Mouse (Mus musculus): Measurements from ENCODE around the gene Map3k20. TPM values are rescaled to one million over a fixed set of nuclear protein-coding genes. Genes with fewer than 3 reads are reported as not detected.
A peak's percentile ranks its signal among the peaks of the same experiment; 100 is the strongest.

Gene Map3k20
- total and polyA plus RNA-seq, 2 experiments from 2014 or later: 3.4 to 8.5 TPM

DNA sequence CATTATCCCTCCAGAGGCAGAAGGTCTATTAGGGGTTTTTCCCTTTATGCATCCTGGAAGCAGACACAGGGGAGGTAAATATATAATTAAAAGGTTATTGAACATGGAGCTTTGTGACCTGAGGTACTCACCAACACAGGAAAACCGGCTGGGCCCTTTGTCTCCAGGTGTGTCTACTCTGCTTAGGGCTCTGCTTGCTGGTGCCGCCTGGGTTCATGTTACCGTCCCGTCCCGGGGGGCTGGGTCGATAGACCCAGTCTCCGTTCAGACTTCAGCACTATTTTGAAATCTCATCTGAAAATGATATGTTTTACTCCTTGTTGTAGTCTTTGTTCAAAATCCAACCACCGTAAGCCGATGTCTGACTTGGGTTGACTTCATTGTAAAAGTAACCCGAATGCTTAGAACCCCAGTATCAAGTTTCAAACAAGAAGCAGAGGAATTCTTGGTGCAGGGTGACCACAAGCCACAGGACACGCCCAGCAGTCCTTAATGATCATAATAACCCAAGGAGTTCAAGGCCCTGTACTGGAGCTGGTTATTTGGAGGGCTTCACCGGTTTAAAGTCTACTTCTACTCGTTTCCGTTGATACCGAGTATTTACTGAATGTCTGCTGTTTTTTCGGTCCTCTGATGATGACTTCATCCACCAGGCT, 186.1 kb downstream of the Map3k20 start:
- H3K36me3 ChIP-seq (ENCODE audit: insufficient read depth, low read length): no peaks in the 10 kb centered on the region
- WGBS: 82% methylated on average over 16 of the region's 16 CpGs
- no peak overlapping the region for H3K27ac ChIP-seq (ENCODE audit: low read depth, low read length)
- H3K9ac ChIP-seq (replicated peaks; ENCODE audit: low read length, poor library complexity, severe bottlenecking): no peak overlapping the region
- no peak overlapping the region for H3K4me2 ChIP-seq (ENCODE audit: low read depth, low read length, poor library complexity, severe bottlenecking)
- H3K4me1 ChIP-seq (ENCODE audit: insufficient read depth, low read length): no peaks in the 10 kb centered on the region; the same call in 1 of the 2 replicates
- no peak overlapping the region for H3K4me3 ChIP-seq (ENCODE audit: low read depth, low read length)
- no peak for TF ChIP-seq CTCF (IDR thresholded peaks at IDR 0.05)
- no peak for DNase-seq (ENCODE audit: low spot score)
- no peaks in the 10 kb centered on the region for H3K9me3 ChIP-seq (ENCODE audit: low read length)
- H3K27me3 ChIP-seq (ENCODE audit: insufficient read depth, low read length): peaks cover 11% of the 10 kb centered on the region; the same call in 1 of the 2 replicates
- ATAC-seq (ENCODE audit: low FRiP score): no peak

- Histone ChIP-seq H3K9ac (replicated peaks; ENCODE audit: low read length, poor library complexity, severe bottlenecking) (no peak overlapping the region), H3K4me2 (ENCODE audit: low read depth, low read length, poor library complexity, severe bottlenecking) (no peak overlapping the region), H3K4me3 (ENCODE audit: low read depth, low read length) (no peak overlapping the region), H3K9me3 (ENCODE audit: low read length) (no peaks in the 10 kb centered on the region), H3K27me3 (ENCODE audit: insufficient read depth, low read length) (peaks cover 11% of the 10 kb centered on the region; the same call in 1 of the 2 replicates), H3K4me1 (ENCODE audit: insufficient read depth, low read length) (no peaks in the 10 kb centered on the region; the same call in 1 of the 2 replicates), H3K36me3 (ENCODE audit: insufficient read depth, low read length) (no peaks in the 10 kb centered on the region), H3K27ac (ENCODE audit: low read depth, low read length) (no peak overlapping the region)
- TF ChIP-seq CTCF (IDR thresholded peaks at IDR 0.05): no peak
- DNase-seq (ENCODE audit: low spot score) (no peak), ATAC-seq (ENCODE audit: low FRiP score) (no peak)
- WGBS: 26% methylated on average over 7 of the region's 7 CpGs
Observed at GRCm38 (mm10) chr2:72474531-72475287, 189.3 kb downstream of the Map3k20 start.

DNA sequence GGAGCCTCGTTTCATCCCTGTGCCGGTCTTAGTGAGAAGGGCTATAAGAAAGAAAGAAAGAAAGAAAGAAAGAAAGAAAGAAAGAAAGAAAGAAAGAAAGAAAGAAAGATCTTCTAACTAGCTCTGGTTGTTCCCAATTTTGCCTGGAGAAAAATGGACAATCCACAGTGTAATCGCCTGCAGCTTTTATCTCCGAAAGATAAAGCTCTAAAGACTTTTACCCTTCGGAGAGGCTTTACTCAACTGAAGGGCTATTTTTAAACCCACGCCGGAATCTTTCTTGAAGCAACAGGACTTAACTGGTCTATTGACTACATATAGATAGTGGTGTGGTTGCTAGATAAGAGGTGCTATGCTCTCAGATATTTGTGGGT, 190.0 kb downstream of the Map3k20 start:
- no peak for DNase-seq (ENCODE audit: low spot score)

GRCm38 (mm10) chr2:72475797-72476485, 190.5 kb downstream of the Map3k20 start, which contains the start of gene Cdca7:
Gene Cdca7 (plus strand): TSS chr2:72476159.
- ATAC-seq (ENCODE audit: low FRiP score) (0 out of 2 replicates have a peak, but pooled peaks have one; percentile 27), DNase-seq (ENCODE audit: low spot score) (peak; percentile 52)
- Histone ChIP-seq H3K9ac (replicated peaks; ENCODE audit: low read length, poor library complexity, severe bottlenecking) (peak within 1 kb of the TSS; percentile 56), H3K36me3 (ENCODE audit: insufficient read depth, low read length) (no peaks in the 10 kb centered on the region), H3K4me1 (ENCODE audit: insufficient read depth, low read length) (no peaks in the 10 kb centered on the region; the same call in 1 of the 2 replicates), H3K27me3 (ENCODE audit: insufficient read depth, low read length) (peaks cover 11% of the 10 kb centered on the region), H3K9me3 (ENCODE audit: low read length) (no peaks in the 10 kb centered on the region), H3K4me2 (ENCODE audit: low read depth, low read length, poor library complexity, severe bottlenecking) (peak within 1 kb of the TSS; percentile 96), H3K27ac (ENCODE audit: low read depth, low read length) (0 out of 2 replicates have a peak within 1 kb of the TSS, but pooled peaks have one; percentile 26), H3K4me3 (ENCODE audit: low read depth, low read length) (peak within 1 kb of the TSS; percentile 82)
- under 1% methylated on average over 57 of the region's 58 CpGs for WGBS
- TF ChIP-seq CTCF (IDR thresholded peaks at IDR 0.05): no peak

More for the DNA sequence above, 190.0 kb downstream of the Map3k20 start:
- ATAC-seq (ENCODE audit: low FRiP score): no peak
- Histone ChIP-seq H3K9me3 (ENCODE audit: low read length) (no peaks in the 10 kb centered on the region), H3K4me3 (ENCODE audit: low read depth, low read length) (peak overlapping the region; percentile 82), H3K36me3 (ENCODE audit: insufficient read depth, low read length) (no peaks in the 10 kb centered on the region), H3K27ac (ENCODE audit: low read depth, low read length) (no peak overlapping the region), H3K9ac (replicated peaks; ENCODE audit: low read length, poor library complexity, severe bottlenecking) (no peak overlapping the region), H3K4me2 (ENCODE audit: low read depth, low read length, poor library complexity, severe bottlenecking) (peak overlapping the region; percentile 96), H3K27me3 (ENCODE audit: insufficient read depth, low read length) (peaks cover 11% of the 10 kb centered on the region), H3K4me1 (ENCODE audit: insufficient read depth, low read length) (no peaks in the 10 kb centered on the region; the same call in 1 of the 2 replicates)
- TF ChIP-seq CTCF (IDR thresholded peaks at IDR 0.05): no peak
- under 1% methylated on average over 7 of the region's 7 CpGs for WGBS

GRCm38 (mm10) chr2:72476486-72477211, 191.2 kb downstream of the Map3k20 start:
- ATAC-seq (ENCODE audit: low FRiP score) (0 out of 2 replicates have a peak, but pooled peaks have one; percentile 58), DNase-seq (ENCODE audit: low spot score) (no peak)
- TF ChIP-seq CTCF (IDR thresholded peaks at IDR 0.05): no peak
- Histone ChIP-seq H3K27ac (ENCODE audit: low read depth, low read length) (no peak overlapping the region), H3K4me3 (ENCODE audit: low read depth, low read length) (peak overlapping the region; percentile 82), H3K36me3 (ENCODE audit: insufficient read depth, low read length) (no peaks in the 10 kb centered on the region), H3K4me2 (ENCODE audit: low read depth, low read length, poor library complexity, severe bottlenecking) (peak overlapping the region; percentile 96), H3K4me1 (ENCODE audit: insufficient read depth, low read length) (no peaks in the 10 kb centered on the region; the same call in 1 of the 2 replicates), H3K27me3 (ENCODE audit: insufficient read depth, low read length) (peaks cover 11% of the 10 kb centered on the region), H3K9me3 (ENCODE audit: low read length) (no peaks in the 10 kb centered on the region), H3K9ac (replicated peaks; ENCODE audit: low read length, poor library complexity, severe bottlenecking) (peak overlapping the region; percentile 56; the same call in 1 of the 2 replicates)
- under 1% methylated on average over 53 of the region's 53 CpGs for WGBS
